In the genomic region with DNA sequence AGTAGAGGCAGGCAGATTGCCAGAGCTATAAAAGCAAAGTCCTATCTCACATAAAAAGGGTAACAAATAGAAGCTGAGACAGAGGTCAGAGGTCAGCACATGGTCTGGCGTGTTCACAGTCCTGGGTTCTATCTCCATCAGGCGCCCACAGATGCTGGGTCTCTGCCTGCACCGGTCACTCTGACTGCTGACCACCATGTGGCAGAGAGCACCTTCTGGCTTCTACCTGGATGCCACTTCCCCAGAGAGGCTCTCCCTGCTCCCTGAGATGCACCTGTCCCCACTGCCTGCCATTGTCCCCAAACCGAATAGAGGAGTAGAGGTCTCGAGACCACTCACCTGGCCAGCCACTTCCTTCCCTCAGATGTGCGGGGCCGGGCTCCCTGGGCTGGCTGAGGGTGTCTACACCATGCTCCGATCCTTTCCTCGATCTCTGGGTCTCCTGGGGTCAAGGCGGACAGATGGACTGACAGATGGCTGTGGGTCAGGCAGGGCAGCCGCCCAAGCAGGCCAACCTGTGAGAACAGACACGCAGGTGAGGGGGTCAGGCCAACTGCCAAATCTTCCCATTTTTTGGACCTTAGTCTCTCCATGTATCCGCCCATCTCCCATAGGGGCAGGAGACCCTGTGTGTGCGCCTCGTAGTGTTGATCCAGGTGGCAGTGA, we compare ENCODE assay signal across 31 mouse cellular contexts. TPM values are rescaled to one million over a fixed set of nuclear protein-coding genes. Genes with fewer than 3 reads are reported as not detected.
DNase-seq lines count a peak whose midpoint lies in the region; ATAC-seq lines count a peak whose summit lies in the region.
"Had no signal": no experiment of that assay in that cellular context is flagged by ENCODE, and none has a peak within 500 bp of the region (broad histone marks: within the 10 kb centered on the region; RNA-seq: fewer than 3 reads in every experiment).

No protein-coding gene starts in this region.

- H3K27me3 ChIP-seq in liver, embryonic 12.5 days (replicated peaks) = no peaks in the 10 kb centered on the region
- H3K27me3 ChIP-seq: embryonic facial prominence, embryonic 12.5 days; heart, embryonic 15.5 days; hindbrain, embryonic 15.5 days; midbrain, embryonic 13.5 days had no signal

- H3K9me3 ChIP-seq in liver, embryonic 12.5 days (replicated peaks) = no peaks in the 10 kb centered on the region
- H3K9me3 ChIP-seq: embryonic facial prominence, embryonic 12.5 days; heart, embryonic 15.5 days; hindbrain, embryonic 15.5 days; midbrain, embryonic 13.5 days had no signal

- WGBS in liver, embryonic 12.5 days (ENCODE audit: insufficient replicate concordance) = 85% methylated on average over 15 of the region's 15 CpGs

- H3K9ac ChIP-seq in liver, embryonic 12.5 days = no peak overlapping the region
- H3K9ac ChIP-seq: embryonic facial prominence, embryonic 12.5 days; forebrain, postnatal 0 days; heart, embryonic 15.5 days; hindbrain, embryonic 15.5 days; midbrain, embryonic 13.5 days had no signal

- DNase-seq in liver = peak; percentile 3
- DNase-seq in cerebellum, adult 11 months = peak; percentile 91
- peak; percentile 95 for DNase-seq in cerebellum, adult 8-10 months
- DNase-seq in cerebellum, postnatal 36 days = peak; percentile 95 to 98
- no peak for DNase-seq in adrenal gland, adult 8-10 months
- no peak for DNase-seq in testis, postnatal 10 days (ENCODE audit: low spot score)
- DNase-seq: adrenal gland, postnatal 25 days; forebrain, postnatal 0 days; gastrocnemius, postnatal 36 days; heart, adult 2 months; heart, postnatal 36 days; kidney, adult 8-10 months; kidney, postnatal 10 days; lung, adult 18-20 months; lung, postnatal 10 days; retina, postnatal 1 day; right cerebral cortex, postnatal 25 days; spleen, adult 18-20 months; thymus, postnatal 36 days had no signal

- peaks cover 61% of the 10 kb centered on the region for H3K4me1 ChIP-seq in liver, embryonic 12.5 days
- H3K4me1 ChIP-seq: embryonic facial prominence, embryonic 12.5 days; hindbrain, embryonic 15.5 days; midbrain, embryonic 13.5 days had no signal

- ATAC-seq in liver, embryonic 12.5 days = no peak
- ATAC-seq: forebrain, postnatal 0 days; midbrain, embryonic 13.5 days had no signal

- no peak overlapping the region for H3K4me2 ChIP-seq in liver, embryonic 12.5 days
- H3K4me2 ChIP-seq: embryonic facial prominence, embryonic 12.5 days; heart, embryonic 15.5 days; hindbrain, embryonic 15.5 days; liver, embryonic 11.5 days; midbrain, embryonic 13.5 days had no signal

- no peak overlapping the region for H3K4me3 ChIP-seq in liver, embryonic 12.5 days
- H3K4me3 ChIP-seq: embryonic facial prominence, embryonic 12.5 days; heart, adult 2 months; heart, embryonic 15.5 days; hindbrain, embryonic 15.5 days; layer of hippocampus, adult 2 months; midbrain, embryonic 13.5 days had no signal

- H3K36me3 ChIP-seq in liver, embryonic 12.5 days = peaks cover 53% of the 10 kb centered on the region
- H3K36me3 ChIP-seq: hindbrain, embryonic 15.5 days; midbrain, embryonic 13.5 days had no signal

- no peak overlapping the region for H3K27ac ChIP-seq in liver, embryonic 12.5 days
- H3K27ac ChIP-seq: embryonic facial prominence, embryonic 12.5 days; heart, adult 2 months; heart, embryonic 15.5 days; hindbrain, embryonic 15.5 days; layer of hippocampus, adult 2 months; midbrain, embryonic 13.5 days had no signal

RNA-seq across cellular contexts. Expression of gene Rhbdf2, which starts 16.7 kb away (rescaled TPM):
- polyA plus RNA-seq in liver, embryonic 12.5 days (2016; fragmentation: Nextera tagmentation; extraction: Ambion mirVana) = 8.0 and 8.5 TPM in 2 replicates
- 10 to 100 TPM; 13.3 to 20.5 (median 15.0) TPM for total RNA-seq in adrenal gland, adult 8-10 months (2022)

RNA-seq across cellular contexts. Expression of gene Aanat, which starts 23.9 kb away (rescaled TPM):
- not detected in 2 replicates for polyA plus RNA-seq in liver, embryonic 12.5 days (2016; fragmentation: Nextera tagmentation; extraction: Ambion mirVana)
- total RNA-seq in adrenal gland, adult 8-10 months (2022) = not detected
- total RNA-seq: adrenal gland, postnatal 25 days; gastrocnemius, postnatal 36 days; heart, adult 2 months; heart, postnatal 36 days had no signal
- polyA plus RNA-seq: C2C12; embryonic facial prominence, embryonic 12.5 days; forebrain, embryonic 11.5 days; heart, adult 2 months; heart, embryonic 15.5 days; hindbrain, embryonic 15.5 days; intestine, embryonic 14.5 days; liver, embryonic 11.5 days; neural tube, embryonic 11.5 days; stomach, embryonic 14.5 days had no signal

RNA-seq across cellular contexts. Expression of gene Ube2o, which starts 28.9 kb away (rescaled TPM):
- 40.0 and 40.2 TPM in 2 replicates for polyA plus RNA-seq in liver, embryonic 12.5 days (2016; fragmentation: Nextera tagmentation; extraction: Ambion mirVana)
- total RNA-seq in adrenal gland, adult 8-10 months (2022) = 10 to 100 TPM; 26.5 to 38.4 (median 33.9) TPM

RNA-seq across cellular contexts. Expression of gene Prcd, which starts 43.2 kb away (rescaled TPM):
- polyA plus RNA-seq in liver, embryonic 12.5 days (2016; fragmentation: Nextera tagmentation; extraction: Ambion mirVana) = 0.19 and 0.41 TPM in 2 replicates
- 10 to 100 TPM; 16.6 to 27.2 (median 22.8) TPM for total RNA-seq in adrenal gland, adult 8-10 months (2022)

RNA-seq across cellular contexts. Expression of gene Cygb, which starts 44.0 kb away (rescaled TPM):
- polyA plus RNA-seq in liver, embryonic 12.5 days (2016; fragmentation: Nextera tagmentation; extraction: Ambion mirVana) = 0.83 and 1.2 TPM in 2 replicates
- 10 to 100 TPM; 33.4 to 64.8 (median 48.2) TPM for total RNA-seq in adrenal gland, adult 8-10 months (2022)

Comparison
In these comparisons a context has a peak if more than half of its experiments do, and no peak if none do; other contexts are left out.
1. DNase-seq: peak in liver (single experiment), cerebellum, adult 11 months (single experiment), cerebellum, adult 8-10 months (single experiment) and cerebellum, postnatal 36 days (2 of 2); none in adrenal gland, adult 8-10 months (single experiment) and testis, postnatal 10 days (single experiment).